Mouse (Mus musculus) olfactory bulb, adult 2 months (tissue): Measurements from ENCODE around the gene Kif1a.

ENCODE experiments used
- CTCF ChIP-seq: fragments of 200-500 bp; IDR thresholded peaks from 2 replicates; pipeline ENCODE4 v1.5.1; 2012; ENCODE audit warnings: low read depth, mild to moderate bottlenecking, low read length, moderate library complexity; ENCODE audit not compliant: insufficient read depth
- POLR2A ChIP-seq: fragments of 200-500 bp; IDR thresholded peaks from 2 replicates; pipeline ENCODE4 v1.6.1; 2012; ENCODE audit warnings: mild to moderate bottlenecking, low read depth, low read length, moderate library complexity; ENCODE audit not compliant: insufficient read depth

DNA sequence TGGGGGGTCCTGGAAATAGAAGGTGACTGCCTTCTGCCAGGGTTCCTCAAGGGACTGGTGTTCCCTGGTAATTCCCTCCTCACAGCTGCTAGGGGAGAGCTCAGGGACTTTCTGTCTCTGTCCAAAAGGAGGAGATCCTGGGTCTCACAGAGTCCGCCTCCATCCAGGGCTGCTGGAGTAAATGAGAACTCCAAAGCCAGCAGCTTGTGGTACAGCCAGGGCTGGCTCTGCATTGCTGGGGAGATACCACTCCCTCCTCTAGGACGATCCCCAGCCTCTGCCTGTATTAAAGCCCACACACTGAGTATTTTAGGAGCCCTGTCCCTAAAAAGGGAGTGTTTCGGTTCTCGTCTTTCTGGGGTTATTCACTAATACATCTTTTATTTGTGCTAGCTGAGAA, 81.1 kb downstream of the Kif1a start:
- TF ChIP-seq CTCF = no peak
- TF ChIP-seq POLR2A = no peak
